Mouse (Mus musculus) heart, postnatal 25 days (tissue): ENCODE data around the gene Hspa4. TPM values are rescaled to one million over a fixed set of nuclear protein-coding genes. Genes with fewer than 3 reads are reported as not detected.
"Not testable (repeated sequence)": the region's sequence is repeated elsewhere in the genome, so short reads cannot be mapped to it uniquely, and the experiment has no call there.

Experiments used
- DNase-seq: peaks from one replicate; pipeline ENCODE4 v3.0.0; 2022; ENCODE audit warnings: low spot score
- intact Hi-C: fragments of 180-260 bp; cut with DNase I; formaldehyde crosslinking; loops from one replicate; pipeline ENCODE4 v1.15.1; 2025
- total RNA-seq, 2 experiments: library from RNA; stranded (reverse); gene quantifications; 2 replicates each; pipeline ENCODE4 v1.2.3; 2021

Gene Hspa4
- total RNA-seq, 2 experiments from 2014 or later: 124 to 135 TPM

DNA sequence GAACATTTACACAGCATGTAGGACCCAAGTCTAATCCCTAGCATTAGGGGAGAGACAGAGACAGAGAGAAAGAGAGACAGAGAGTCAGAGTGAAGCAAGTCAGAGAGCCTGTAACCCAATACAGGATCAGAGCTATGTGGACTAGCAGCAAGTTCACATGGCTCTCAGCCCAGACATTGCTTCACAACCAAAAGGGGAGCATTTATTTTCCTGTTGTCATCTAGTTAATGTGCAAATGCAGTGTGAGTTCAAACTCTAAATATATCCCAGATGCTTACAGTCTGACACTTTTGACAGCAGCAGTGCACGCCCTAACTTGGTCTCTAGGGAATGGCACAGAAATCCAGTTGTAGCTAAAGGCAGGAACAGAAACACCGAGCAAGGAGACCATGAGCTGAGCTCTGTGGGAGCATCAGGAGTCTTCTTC is 8.6 kb upstream of the Hspa4 start:
- peak; percentile 74 for DNase-seq
- intact Hi-C loops: loop anchor here (5.0 kb wide), 1 partner anchor 43 kb away; the partner anchor contains the start of gene Aff4

DNA sequence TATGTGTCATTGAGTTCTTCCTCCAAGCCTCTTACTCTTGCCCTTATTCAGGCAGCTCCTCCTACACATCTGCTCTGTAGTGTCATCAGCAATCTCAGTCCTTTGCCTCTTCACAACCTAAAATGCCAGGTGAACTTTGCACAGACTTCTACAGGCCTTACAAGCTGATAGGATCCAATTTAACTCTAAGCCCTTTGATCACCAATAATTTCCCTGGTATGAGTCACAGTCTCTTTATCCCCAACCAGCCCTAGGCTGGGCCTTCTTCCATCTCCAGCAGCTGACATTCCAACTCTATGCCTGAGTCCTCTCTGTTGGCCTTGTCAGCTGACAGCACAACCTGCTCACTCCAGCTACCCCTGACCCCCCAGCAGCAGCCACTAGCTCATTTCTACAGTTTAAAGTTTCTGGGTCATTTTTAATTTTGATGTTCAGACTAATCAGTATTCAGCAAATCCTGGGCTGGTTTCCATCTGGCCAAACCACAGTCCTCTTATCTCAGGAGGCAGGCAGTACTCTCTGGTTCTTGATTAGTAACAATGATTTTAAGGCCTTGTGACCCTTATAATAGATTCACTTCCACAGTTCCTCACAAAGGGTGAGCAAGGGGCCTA is 8.1 kb upstream of the Hspa4 start:
- intact Hi-C loops: loop anchor here (5.0 kb wide), 1 partner anchor 44 kb away; the partner anchor contains the start of gene Aff4
- peak; percentile 55 for DNase-seq

DNA sequence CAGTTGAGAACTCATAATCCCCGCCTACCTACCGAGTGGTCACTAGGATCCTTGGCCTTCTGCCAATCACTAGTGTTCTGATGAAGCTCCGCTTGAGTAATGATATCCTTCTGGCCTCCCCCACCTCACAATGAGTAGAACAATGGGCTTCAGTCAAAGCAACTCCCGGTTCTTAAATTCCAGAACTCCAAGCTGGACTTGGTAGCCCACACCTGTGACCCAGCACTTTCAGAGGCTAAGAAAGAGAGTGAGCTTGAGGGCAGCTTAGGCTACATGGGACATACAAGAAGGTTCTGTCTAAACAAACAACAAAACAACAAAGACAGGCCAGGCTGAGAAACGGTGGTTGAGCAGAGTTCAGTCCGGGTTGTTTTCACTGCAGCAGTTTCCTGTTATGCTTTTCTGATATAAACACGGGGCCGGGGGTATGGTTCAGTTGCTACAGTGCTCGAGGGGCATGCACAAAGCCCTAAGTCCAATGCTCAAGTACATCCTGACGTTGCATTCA is 7.4 kb upstream of the Hspa4 start:
- DNase-seq: peak; percentile 14
- intact Hi-C loops: loop anchor here (5.0 kb wide), 1 partner anchor 45 kb away; the partner anchor contains the start of gene Aff4

DNA sequence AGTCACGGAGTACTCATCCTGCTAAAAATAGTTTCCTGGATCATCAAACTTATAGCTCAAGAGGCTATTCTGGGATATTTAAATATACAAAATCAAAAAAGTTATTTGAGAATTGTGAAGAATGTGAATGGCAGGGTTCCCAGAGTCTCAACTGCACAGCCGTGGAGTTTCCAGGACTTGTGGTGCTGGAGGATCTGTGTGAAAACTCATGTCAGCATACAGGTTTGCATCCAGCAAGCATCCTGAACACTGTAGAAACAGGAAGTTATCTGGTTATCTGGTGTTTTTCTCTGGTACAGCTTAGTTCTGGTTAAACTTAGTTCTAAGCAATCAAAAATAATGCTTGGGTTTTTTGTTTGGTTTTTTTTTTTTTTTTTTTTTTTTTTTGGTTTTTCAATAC is 6.7 kb upstream of the Hspa4 start:
- intact Hi-C loops: loop anchor here (5.0 kb wide), 1 partner anchor 45 kb away; the partner anchor contains the start of gene Aff4
- DNase-seq: no peak

DNA sequence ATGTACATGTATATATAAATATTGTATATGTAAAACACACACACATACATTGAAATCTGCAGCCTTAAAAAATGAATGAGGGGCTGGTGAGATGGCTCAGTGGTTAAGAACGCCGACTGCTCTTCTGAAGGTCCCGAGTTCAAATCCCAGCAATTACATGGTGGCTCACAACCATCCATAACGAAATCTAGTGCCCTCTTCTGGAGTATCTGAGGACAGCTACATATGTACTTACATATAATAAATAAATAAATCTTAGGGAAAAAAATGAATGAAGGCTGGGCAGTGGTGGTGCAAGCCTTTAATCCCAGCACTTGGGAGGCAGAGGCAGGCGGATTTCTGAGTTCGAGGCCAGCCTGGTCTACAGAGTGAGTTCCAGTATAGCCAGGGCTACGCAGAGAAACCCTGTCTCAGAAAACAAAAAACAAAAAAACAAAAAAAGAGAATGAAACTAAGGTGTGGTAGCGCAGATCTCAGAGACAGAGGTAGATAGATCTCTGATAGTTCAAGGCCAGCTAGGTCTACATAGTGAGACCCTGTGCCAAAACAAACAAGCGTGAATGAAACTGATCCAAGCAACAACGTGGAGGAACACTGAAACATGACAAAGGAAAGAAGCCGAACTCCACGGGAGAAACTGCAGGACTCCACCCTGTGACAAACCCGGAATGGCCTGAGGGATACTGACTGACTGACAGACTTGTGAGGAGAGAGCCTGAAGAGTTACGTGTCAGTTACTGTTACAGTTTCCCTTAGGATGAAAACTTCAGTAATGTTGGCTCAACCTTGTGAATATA is 4.0 kb upstream of the Hspa4 start:
- no peak for DNase-seq
- intact Hi-C loops: no loop called here

DNA sequence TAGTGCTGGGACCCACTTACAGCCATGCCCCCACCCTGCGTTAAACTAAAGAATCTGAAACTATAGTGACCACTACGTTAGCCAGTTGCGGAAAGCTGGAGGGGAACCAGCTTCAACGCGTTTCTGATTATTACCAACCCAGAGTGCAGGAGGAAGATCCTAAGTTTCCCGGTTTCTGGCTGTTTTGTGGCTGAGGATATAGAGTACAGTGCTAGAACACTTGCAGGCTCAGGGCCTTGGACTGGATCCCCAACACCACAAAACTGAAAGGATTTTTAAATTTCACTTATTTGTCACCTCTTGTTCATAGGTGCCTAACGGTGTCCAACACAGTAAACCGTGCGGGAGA is 884 bp upstream of the Hspa4 start:
- intact Hi-C loops: loop anchor here (2.0 kb wide), 1 partner anchor 24 kb away; the partner anchor contains the start of gene Zcchc10

DNA sequence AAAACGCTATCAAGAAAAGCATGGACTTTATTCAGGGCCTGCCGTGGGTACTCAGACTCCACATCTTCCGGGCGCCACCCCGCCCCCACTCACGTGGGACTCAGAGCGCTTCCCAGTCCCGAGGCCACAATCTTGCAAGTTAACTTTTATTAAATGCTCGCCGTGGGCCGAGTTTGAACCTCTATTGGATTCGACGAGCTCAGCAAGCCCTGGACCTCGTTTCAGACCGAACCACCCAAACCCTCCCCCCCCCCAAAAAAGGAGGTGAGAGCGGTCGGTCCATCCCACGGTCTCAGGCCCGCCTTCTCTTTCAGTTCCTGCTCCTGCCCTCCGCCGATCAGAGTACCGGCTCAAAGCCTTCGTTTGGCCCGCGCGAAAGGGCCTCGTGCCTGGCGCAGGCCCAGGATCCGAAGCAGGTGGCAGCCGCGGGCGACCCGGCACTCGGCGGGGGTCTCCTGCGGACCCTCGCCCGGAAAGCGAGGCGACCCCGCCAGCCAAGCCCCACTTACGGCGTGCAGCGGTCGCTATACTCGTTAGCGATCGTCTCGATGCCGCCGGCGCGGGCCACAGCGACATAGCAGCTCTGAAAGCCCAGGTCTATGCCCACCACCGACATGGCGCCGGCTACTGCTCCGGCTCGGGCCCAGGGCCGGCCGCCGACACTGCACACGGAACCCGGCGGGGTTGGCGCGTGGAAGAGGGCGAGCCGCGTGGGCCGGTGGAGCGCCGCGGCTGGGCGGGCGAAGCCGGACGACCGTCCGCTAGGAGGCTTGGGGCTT is 517 bp downstream of the Hspa4 start:
- peak; percentile 13 for DNase-seq
- intact Hi-C loops: loop anchor here (2.0 kb wide), 1 partner anchor 25 kb away; the partner anchor contains the start of gene Zcchc10

More for the DNA sequence above, 884 bp upstream of the Hspa4 start:
- DNase-seq: no peak

DNA sequence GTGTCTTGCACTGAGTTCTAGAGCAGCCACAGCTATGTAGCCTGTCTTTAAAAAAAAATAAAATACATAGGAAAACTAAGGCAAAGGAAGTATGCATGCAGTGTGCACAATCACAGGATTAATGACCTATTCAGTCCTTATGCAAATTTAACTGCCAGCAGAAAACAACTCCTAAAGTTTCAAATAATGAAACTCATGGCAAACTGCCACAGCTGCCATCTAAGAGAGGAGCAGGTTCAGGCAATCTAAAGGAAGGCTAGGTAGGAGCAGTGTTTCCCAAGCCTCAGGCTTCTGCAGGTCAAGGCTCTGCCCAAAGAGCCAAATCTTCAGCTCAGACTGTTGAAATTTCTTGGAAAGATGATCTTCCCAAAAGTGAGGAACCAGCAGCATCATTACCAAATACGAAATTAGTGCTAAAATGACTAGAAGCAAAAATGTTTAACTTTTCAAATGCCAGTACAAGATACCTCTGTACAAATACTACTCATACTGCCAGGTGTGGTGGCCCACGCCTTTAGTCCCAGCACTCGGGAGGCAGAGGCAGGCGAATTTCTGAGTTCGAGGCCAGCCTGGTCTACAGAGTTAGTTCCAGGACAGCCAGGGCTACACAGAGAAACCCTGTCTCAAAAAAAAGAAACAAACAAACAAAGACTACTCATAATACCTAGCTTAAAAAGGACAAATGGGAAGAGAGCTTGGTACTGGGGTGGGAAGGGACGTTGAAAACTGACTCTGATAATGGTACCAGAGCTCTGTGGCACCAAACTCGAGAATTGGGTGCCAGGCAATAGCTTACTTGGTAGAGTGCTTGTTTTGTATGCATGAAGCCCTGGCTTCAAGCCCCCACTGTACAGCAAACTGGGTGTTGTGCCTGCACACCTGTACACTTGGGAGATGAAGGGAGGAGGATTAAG is 2.1 kb downstream of the Hspa4 start:
- DNase-seq: no peak
- intact Hi-C loops: no loop called here

DNA sequence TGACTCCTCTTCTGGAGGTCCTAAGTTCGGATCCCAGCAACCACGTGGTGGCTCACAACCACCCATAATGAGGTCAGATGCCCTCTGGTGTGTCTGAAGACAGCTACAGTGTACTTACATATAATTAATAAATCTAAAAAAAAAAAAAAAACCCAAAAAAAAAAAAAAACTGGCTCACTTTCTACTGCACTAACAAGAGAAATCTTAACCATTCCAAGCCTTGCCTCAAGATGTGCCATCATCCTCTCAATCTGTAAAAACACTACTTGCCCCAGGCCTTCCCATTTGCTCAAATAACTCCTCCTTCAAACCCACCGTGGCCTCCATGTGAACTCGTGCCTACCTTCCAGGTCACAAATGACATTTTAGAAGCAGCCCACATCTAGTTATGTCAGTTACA is 3.4 kb downstream of the Hspa4 start:
- DNase-seq: no peak
- intact Hi-C loops: no loop called here

DNA sequence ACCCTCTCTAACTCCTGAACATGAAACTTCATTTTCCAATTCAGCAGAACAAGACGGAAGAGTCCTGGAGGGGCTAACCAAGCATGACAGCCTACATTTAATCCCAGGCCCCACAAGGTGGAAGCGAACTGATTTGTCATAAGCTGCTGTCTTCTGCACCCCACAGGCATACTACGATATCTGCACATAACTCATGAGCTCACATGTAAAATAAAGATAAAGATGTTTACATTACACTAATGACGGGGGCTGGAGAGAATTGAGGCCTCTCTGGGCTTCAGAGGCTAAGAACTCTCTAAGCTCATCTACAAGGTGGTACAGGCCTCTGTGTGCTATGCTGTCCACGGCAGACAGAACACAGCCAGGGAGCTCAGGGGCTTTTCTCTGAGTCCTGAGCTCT is 5.8 kb downstream of the Hspa4 start:
- intact Hi-C loops: no loop called here
- no peak for DNase-seq

DNA sequence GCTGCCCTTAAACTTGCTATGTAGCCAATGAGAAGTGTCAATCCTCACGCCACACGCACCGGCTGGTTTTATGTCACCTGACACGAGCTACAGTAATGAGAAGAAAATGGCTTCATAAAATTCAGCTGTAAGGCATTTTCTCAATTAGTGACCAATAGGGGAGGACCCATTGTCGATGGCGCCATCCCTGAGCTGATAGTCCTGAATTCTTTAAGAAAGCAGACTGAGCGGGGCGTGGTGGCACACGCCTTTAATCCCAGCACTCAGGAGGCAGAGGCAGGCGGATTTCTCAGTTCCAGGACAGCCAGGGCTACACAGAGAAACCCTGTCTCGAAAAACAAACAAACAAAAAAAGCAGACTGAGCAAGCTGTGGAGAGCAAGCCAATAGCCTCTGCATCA is 9.4 kb downstream of the Hspa4 start:
- intact Hi-C loops: no loop called here
- DNase-seq: no peak

DNA sequence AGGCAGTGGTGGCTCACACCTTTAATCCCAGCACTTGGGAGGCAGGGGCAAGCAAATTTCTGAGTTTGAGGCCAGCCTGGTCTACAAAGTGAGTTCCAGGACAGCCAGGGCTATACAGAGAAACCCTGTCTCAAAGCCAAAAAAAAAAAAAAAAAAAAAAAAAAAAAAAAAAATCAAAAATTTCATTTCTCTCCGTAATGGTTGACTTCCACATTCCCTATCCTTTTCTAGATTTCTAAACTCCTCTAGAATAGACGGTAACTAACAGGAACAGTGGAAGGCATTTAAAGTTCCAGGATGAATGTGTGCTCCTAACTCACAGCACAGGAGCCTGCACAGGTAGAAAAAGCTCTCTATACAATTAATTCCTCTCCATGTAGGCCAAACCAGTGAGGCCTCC is 10.1 kb downstream of the Hspa4 start:
- intact Hi-C loops, DNase-seq: not testable (repeated sequence)

DNA sequence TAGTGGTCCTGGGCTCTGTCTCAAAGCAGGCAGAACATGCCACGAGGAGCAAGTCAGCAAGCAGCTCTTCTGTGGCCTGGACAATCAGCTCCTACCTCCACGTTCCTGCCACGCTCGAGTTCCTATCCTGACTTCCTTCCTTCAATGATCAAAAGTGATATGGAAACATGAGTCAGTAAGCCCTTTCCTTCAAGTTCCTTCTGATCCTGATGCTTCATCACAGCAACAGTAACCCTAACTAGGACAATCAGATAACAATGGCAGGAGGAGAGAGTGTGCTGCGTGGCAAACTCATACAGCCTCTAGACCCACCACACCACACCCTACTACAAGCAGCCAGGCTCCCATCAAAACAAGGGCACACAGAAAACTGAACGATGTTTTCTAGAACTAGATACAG is 14.4 kb downstream of the Hspa4 start:
- intact Hi-C loops: no loop called here
- no peak for DNase-seq

DNA sequence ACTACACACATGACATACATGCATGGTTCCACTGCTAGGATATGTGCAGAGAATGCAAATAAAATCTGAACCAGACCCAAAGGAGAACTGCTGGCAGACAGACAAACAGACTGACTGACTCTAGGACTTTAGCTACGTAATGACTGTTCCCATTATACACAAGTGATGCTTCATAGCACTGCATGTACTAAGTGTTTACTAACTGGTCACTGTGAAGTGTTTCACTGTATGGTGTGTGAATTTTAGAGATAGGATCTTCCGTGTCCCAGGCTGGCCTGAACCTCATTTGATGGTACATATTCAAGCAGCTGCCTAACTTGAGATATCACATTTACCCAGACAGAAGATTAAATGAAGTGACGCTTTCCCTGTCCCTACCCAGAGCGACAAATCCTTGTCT is 21.8 kb downstream of the Hspa4 start:
- no peak for DNase-seq
- intact Hi-C loops: no loop called here

DNA sequence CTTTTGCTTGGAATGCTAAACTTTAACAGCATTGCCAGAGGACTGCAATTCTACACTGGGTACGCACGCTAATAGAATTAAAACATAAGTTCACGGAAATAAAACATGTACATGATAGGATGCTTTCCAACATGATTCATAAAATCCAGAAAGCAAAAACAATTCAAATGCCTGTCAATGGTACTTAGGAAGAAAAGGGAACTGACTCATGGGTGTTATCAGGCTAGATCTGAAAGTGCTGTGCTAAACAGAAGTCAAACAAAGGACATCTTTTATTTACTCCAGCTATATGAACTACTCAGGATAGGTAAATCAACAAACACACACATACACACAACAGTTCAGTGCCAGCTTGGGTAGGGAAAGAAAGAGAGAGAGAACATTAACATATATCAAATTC is 24.9 kb downstream of the Hspa4 start:
- intact Hi-C loops: no loop called here
- DNase-seq: no peak

DNA sequence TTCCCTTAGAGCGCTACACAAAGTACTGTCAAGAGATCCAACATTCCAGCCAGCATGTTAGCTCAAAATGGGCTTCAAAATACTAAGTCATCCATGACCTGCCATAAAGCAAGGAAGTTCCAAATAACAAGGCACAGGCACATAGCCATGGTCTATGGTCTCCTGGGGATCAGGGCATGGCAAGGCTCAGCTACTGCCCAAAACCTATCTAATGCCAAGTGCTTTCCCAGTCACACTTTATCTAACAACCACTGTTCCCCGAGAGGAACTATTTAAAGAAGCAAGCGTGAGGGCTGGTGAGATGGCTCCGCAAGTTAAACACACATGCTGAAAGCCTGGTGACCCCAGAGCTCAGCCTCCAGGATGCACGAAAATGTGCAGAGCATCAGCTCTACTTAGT is 26.9 kb downstream of the Hspa4 start:
- DNase-seq: no peak
- intact Hi-C loops: no loop called here

DNA sequence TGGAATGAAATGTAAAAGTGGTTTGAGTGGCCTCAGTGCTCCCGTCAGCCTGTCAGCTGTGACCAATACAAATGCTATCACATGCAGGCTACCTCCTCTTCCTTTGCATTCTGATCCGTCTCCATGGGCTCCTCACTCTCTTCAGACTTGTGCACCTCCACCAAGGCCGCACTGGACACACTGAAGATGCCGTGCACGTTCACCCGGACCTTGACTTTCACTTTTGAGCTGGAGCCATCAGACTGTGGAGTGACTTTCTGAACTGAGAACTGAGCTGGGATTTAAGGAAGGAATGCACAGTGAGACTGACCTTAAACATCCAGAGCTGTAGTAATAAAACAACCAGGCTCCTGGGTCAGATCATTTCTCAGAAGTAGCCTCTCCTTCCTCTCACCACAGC is 30.7 kb downstream of the Hspa4 start:
- no peak for DNase-seq
- intact Hi-C loops: no loop called here

DNA sequence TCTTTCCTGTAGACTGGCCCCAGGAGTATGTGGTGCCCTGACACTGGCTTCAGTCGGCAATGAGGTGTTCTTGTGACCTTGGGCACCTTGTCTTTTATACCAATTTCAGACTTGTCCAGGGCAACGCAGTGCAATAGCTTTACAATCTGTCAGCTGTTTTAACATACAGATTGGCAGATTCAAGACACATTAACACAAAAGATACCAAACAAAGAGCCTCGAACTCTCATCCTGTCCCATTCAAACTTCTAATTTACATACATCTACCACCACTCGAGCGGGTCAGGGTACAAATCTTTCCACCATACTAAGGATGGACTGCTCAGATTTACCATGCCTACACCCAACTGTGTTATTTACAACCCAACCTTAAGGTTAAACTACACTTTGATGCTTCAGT is 39.7 kb downstream of the Hspa4 start:
- intact Hi-C loops: no loop called here
- no peak for DNase-seq

DNA sequence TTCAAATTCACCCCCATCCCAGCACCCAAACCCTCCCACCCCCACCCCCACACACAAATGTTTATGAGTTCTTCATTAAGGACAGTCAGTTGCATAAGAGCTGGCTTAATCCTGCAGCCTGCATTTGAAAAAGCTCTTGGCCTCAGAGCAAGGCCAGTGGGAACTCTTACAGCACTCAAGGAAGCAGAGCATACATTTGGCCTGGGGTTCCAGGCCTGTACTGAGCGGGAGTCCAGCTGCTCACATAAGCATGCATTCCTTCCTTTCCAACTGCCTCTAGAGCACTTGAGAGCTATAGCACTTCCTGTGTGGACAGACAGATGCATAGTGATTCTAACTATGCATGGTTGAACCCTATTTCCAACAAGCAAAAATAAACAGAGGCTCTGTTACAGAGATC is 40.2 kb downstream of the Hspa4 start:
- intact Hi-C loops: no loop called here
- DNase-seq: no peak
